Mouse (Mus musculus): ENCODE results near the gene Galnt12. TPM values are rescaled to one million over a fixed set of nuclear protein-coding genes. Genes with fewer than 3 reads are reported as not detected.
A peak's percentile ranks its signal among the peaks of the same experiment; 100 is the strongest.

Galnt12 gene
- polyA plus RNA-seq, 1 experiment: 1.3 TPM

DNA sequence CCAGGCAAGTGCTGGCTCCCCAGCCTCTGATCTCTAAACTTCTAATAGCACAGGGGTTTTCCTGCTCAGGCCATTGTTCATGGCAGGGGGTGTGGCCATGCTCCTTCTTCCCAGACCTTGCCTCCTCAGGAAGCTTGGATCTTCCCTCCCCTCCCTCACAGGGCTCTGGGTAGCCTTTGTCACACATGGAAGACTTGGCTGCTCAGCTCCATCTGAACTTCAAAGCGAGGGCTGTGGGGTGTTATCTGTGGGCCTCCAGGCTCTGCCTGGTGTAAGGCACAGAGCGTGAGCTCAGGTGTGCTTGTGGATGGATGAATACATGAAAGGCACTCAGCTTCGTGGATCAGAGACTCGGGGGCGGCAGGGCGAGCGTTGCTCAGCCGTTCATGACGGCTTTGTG is 20.2 kb downstream of the Galnt12 start:
- Histone ChIP-seq H3K27me3 (ENCODE audit: control insufficient read depth, insufficient read depth, low read length) (no peaks in the 10 kb centered on the region), H3K4me3 (replicated peaks; ENCODE audit: insufficient read depth, low read depth, low read length) (no peak overlapping the region), H3K4me1 (ENCODE audit: control insufficient read depth, insufficient read depth, low read length) (no peaks in the 10 kb centered on the region), H3K27ac (ENCODE audit: insufficient read depth, low read length) (no peak overlapping the region)
- TF ChIP-seq POLR2A (IDR thresholded peaks at IDR 0.05; ENCODE audit: borderline replicate concordance, insufficient read depth, low read length): no peak
- 57% methylated on average over 9 of the region's 9 CpGs for WGBS
- no peak for DNase-seq

DNA sequence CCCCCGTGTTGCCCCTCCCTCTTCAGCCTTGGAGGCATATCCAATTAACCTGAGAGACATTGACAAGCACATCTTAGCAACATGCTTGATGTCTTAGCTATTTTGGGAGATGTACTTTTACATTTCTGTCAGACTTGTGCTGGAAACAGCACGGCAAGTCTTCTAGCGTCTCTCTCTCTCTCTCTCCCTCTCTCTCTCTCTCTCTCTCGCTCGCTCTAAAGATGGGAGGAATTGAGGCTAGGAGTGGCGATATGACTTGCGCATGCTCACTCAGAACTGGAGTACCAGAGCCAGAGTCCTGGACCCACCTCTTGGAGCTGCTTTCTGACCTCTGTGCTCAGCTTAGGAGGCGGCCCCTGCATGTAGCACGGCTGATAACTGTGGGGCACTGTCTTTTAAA is 20.9 kb downstream of the Galnt12 start:
- Histone ChIP-seq H3K4me1 (ENCODE audit: control insufficient read depth, insufficient read depth, low read length) (no peaks in the 10 kb centered on the region), H3K27ac (ENCODE audit: insufficient read depth, low read length) (no peak overlapping the region), H3K27me3 (ENCODE audit: control insufficient read depth, insufficient read depth, low read length) (no peaks in the 10 kb centered on the region), H3K4me3 (replicated peaks; ENCODE audit: insufficient read depth, low read depth, low read length) (no peak overlapping the region)
- no peak for DNase-seq
- WGBS: 66% methylated on average over 9 of the region's 9 CpGs
- TF ChIP-seq CTCF (IDR thresholded peaks at IDR 0.05; ENCODE audit: borderline replicate concordance, insufficient read depth, low read depth, low read length): no peak
- TF ChIP-seq POLR2A (IDR thresholded peaks at IDR 0.05; ENCODE audit: borderline replicate concordance, insufficient read depth, low read length): no peak

DNA sequence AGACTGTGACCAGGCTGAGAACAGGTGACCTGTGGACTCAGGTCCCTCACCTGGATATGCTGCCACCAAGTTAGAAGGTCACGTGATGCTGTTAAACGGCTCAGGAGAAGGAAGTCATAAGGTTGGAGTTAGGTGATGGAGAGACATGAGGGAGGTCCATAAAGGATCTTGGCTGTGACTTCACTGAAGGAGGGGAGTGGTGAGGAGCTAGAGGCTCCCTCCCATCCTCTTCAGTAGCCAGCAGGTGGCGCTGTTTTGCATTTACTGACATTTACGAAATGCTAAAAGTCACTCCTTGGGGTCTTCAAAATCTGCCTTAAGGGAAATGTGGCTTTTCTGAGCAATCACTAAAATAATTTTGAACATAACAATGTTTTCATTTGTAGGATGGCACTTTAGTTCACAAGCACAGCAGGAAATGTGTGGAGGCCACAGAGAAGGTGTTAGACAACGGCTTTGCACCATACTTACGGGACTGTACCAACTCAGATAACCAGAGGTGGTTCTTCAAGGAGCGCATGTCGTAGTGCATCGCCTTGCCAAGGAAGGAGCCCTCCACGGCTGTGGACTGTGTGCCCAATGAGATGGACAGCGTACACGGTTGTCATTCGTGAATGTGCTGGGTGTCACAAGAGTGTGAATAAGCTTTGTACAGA is 30.5 kb downstream of the Galnt12 start:
- no peaks in the 10 kb centered on the region for H3K27me3 ChIP-seq (ENCODE audit: control insufficient read depth, insufficient read depth, low read length)
- no peak overlapping the region for H3K4me3 ChIP-seq (replicated peaks; ENCODE audit: insufficient read depth, low read depth, low read length)
- WGBS: 60% methylated on average over 13 of the region's 13 CpGs
- TF ChIP-seq CTCF (IDR thresholded peaks at IDR 0.05; ENCODE audit: borderline replicate concordance, insufficient read depth, low read depth, low read length) (peak; percentile 62), POLR2A (IDR thresholded peaks at IDR 0.05; ENCODE audit: borderline replicate concordance, insufficient read depth, low read length) (no peak)
- DNase-seq: peak; percentile 11 to 31
- no peak overlapping the region for H3K27ac ChIP-seq (ENCODE audit: insufficient read depth, low read length)
- H3K4me1 ChIP-seq (ENCODE audit: control insufficient read depth, insufficient read depth, low read length): no peaks in the 10 kb centered on the region

DNA sequence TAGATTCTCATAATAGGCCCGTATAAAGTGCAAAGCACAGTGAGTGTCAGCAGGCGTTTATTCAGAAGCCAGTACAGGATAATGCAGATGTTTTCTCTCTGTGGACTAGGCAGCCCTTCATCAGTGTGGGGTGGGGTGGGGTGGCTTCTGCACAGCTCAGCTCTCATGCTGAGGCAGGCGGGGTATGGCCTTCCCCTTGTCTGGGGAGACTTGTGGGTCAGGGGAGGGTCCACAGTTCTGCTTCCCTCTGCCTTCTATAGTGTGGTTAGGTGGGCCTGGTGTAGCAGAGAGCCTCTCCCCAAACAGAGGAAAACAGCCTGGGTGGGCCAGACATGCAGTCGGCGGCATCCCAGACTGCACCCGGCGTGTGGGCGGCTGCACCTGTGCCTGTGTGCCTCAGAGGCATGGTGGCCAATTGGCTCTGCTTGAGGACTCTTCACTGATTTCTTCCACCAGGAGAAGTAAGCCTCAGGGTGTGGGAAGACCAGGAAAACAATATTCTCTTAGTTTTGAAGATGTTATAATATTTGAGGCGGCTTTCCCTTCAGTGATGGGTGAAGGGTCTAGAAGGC is 32.5 kb downstream of the Galnt12 start:
- DNase-seq: no peak
- Histone ChIP-seq H3K27ac (ENCODE audit: insufficient read depth, low read length) (no peak overlapping the region), H3K27me3 (ENCODE audit: control insufficient read depth, insufficient read depth, low read length) (no peaks in the 10 kb centered on the region), H3K4me3 (replicated peaks; ENCODE audit: insufficient read depth, low read depth, low read length) (no peak overlapping the region), H3K4me1 (ENCODE audit: control insufficient read depth, insufficient read depth, low read length) (no peaks in the 10 kb centered on the region)
- WGBS: 53% methylated on average over 9 of the region's 9 CpGs
- TF ChIP-seq POLR2A (IDR thresholded peaks at IDR 0.05; ENCODE audit: borderline replicate concordance, insufficient read depth, low read length): no peak
- no peak for TF ChIP-seq CTCF (IDR thresholded peaks at IDR 0.05; ENCODE audit: borderline replicate concordance, insufficient read depth, low read depth, low read length)

DNA sequence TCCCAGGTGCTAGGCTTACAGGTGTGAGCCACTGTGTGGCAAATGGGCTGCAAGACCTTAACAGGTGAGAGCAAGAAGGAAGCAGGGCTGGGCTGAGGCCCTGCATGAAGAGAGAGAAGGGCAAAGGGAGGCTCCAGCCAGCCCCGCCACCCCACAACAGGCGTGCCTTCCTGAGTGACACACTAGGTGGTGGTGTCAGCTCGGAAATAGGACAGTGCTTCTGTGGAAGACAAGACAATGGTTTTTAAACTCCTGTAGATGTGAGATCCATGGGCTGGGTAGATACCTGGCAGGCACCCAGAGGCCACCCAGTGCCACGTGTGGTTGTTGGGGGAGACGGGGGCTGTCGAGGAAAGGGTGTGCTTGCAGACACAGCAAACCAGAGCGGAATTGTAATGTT is 36.8 kb downstream of the Galnt12 start:
- H3K27ac ChIP-seq (ENCODE audit: insufficient read depth, low read length): no peak overlapping the region
- DNase-seq: no peak
- WGBS: 52% methylated on average over 7 of the region's 7 CpGs
- no peak overlapping the region for H3K4me3 ChIP-seq (replicated peaks; ENCODE audit: insufficient read depth, low read depth, low read length)
- H3K4me1 ChIP-seq (ENCODE audit: control insufficient read depth, insufficient read depth, low read length): no peaks in the 10 kb centered on the region
- TF ChIP-seq POLR2A (IDR thresholded peaks at IDR 0.05; ENCODE audit: borderline replicate concordance, insufficient read depth, low read length) (no peak), CTCF (IDR thresholded peaks at IDR 0.05; ENCODE audit: borderline replicate concordance, insufficient read depth, low read depth, low read length) (peak; percentile 25; the same call in 1 of the 2 replicates)
- H3K27me3 ChIP-seq (ENCODE audit: control insufficient read depth, insufficient read depth, low read length): no peaks in the 10 kb centered on the region

DNA sequence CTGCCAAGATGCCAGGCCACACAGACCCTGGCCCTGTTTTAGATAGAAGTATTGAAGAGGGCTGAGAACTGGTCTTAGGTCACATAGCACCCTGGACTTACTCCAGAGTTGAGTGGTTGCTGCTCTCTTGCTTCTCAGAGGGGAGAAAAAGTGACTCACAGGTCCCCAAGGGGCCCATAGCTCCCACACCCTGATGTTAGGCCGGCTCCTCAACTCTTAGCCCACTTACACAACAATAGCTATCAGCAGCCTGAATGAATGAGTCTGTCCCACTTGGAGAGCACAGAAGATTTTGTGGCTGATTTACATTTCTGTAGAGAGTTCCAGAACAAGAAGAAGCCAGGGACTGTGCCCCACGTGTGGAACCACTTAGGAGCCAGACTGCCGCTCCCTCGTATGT is 37.9 kb downstream of the Galnt12 start:
- 82% methylated on average over 4 of the region's 4 CpGs for WGBS
- Histone ChIP-seq H3K4me3 (replicated peaks; ENCODE audit: insufficient read depth, low read depth, low read length) (no peak overlapping the region), H3K4me1 (ENCODE audit: control insufficient read depth, insufficient read depth, low read length) (no peaks in the 10 kb centered on the region), H3K27ac (ENCODE audit: insufficient read depth, low read length) (no peak overlapping the region), H3K27me3 (ENCODE audit: control insufficient read depth, insufficient read depth, low read length) (no peaks in the 10 kb centered on the region)
- no peak for DNase-seq
- no peak for TF ChIP-seq POLR2A (IDR thresholded peaks at IDR 0.05; ENCODE audit: borderline replicate concordance, insufficient read depth, low read length)
- TF ChIP-seq CTCF (IDR thresholded peaks at IDR 0.05; ENCODE audit: borderline replicate concordance, insufficient read depth, low read depth, low read length): no peak

DNA sequence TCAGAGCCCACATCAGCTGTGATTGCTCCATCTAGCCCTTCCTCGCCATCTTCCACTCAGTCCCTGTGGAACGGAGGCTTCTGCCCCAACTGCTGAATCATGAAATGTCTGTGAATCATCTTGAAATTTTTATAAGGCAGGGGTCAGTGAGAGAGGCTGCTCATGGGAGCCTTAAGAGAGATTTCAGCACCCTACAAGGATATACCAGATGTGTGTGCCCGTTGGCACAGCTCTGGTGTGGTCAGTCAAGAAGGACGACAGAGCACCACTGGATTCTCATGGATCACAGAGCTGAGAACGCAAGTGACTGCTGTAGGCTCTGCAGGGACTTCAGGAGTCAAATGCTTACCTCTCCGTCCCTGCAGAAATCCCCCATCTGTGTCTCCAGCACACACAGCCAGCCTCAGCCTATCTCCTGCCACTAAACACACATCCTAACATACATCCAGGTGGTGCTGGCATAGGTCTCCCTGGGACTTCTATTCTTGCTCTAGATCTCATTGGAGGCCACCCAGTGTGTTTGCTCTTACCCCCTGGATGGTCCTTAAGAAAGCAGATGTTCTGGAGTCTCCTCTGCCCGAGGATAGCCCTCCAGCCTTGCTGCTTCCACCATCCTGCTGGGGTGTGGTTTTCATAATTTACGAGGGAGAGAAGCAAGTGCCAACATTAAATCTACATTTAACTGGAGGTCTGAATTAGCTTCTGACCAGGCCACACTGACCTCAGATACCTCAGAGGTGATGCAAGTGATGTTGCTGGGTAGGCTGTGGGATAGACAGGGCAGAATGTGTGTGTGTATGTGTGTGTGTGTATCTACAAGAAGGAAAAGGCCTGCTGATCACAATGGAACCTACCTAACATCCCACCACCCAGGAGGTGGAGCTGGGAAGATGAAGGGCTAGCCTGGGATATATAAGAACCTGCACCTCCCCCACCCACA is 38.7 kb downstream of the Galnt12 start:
- Histone ChIP-seq H3K27me3 (ENCODE audit: control insufficient read depth, insufficient read depth, low read length) (no peaks in the 10 kb centered on the region), H3K4me1 (ENCODE audit: control insufficient read depth, insufficient read depth, low read length) (no peaks in the 10 kb centered on the region), H3K27ac (ENCODE audit: insufficient read depth, low read length) (no peak overlapping the region), H3K4me3 (replicated peaks; ENCODE audit: insufficient read depth, low read depth, low read length) (no peak overlapping the region)
- no peak for DNase-seq
- TF ChIP-seq POLR2A (IDR thresholded peaks at IDR 0.05; ENCODE audit: borderline replicate concordance, insufficient read depth, low read length): no peak
- no peak for TF ChIP-seq CTCF (IDR thresholded peaks at IDR 0.05; ENCODE audit: borderline replicate concordance, insufficient read depth, low read depth, low read length)
- 77% methylated on average over 8 of the region's 8 CpGs for WGBS
